Mouse (Mus musculus): Measurements from ENCODE around the gene Apol9b.

DNA sequence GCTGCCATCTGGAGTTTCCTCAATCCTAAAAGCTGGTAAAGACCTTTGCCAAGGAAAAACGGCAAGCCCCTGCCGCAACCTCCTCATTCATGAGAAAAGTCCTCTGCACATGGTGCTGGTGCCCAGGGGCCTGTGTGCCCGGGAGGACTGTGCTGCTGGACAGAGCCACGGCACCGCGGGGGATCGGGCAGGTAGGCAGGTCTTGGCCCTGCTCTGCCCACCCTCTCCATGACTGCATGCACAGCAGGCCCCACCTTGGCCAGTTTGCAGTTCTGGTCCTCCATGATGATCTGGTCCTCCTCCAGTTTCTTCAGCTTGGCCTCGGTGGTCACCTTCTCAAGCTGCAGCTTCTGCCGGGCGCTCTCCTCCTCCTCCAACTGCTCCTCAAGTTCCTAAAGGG, 45.5 kb downstream of the Apol9b start:
- TF ChIP-seq CTCF (IDR thresholded peaks at IDR 0.05; ENCODE audit: control insufficient read depth, insufficient read depth, low read length) (no peak), POLR2A (IDR thresholded peaks at IDR 0.05; ENCODE audit: borderline replicate concordance, control insufficient read depth, low read depth, low read length) (no peak)

All from bone marrow, adult 2 months (tissue).